Mouse (Mus musculus): Measurements from ENCODE around the gene 3110009E18Rik. TPM values are rescaled to one million over a fixed set of nuclear protein-coding genes. Genes with fewer than 3 reads are reported as not detected.

The 3110009E18Rik gene
- polyA plus RNA-seq, 1 experiment from 2014 or later, result 14.4 TPM

DNA sequence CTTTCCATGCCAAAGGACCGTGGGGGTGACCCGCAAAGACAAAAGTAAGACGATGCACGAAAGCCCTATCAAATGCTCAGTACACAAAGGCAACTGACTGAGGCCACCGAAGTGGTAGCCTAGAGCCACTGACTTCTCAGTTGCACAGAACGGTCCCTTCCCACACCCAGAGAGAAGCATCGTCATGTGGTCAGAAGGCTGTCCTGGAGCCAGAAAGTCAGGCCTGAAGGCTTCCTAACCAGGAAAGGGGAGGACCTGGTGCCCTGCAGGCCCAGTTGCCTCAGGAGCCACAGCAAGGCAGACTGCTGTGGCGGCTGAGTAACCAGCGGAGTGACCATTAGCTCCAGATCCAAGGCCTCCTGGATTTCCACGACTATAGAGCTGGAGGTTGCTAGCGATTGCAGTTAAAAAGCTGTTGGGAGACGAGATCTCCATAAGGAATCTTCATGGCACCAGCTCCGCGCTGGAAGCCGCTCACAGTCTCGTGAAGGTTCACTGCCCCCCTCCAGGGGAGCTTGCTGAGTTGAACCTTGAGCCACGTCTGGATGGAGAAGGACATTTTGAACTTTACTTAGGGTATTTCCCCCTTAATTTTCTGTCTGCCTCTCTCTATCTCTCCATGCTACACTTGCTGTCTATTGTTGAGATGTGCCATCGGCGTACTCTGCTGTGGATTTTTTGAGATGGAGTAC lies 11.1 kb upstream of the 3110009E18Rik start:
- H3K4me1 ChIP-seq, result peaks cover 5% of the 10 kb centered on the region
- no peaks in the 10 kb centered on the region for H3K9me3 ChIP-seq
- H3K9ac ChIP-seq, result no peak overlapping the region
- no peak overlapping the region for H3K4me2 ChIP-seq
- H3K27me3 ChIP-seq, result no peaks in the 10 kb centered on the region
- 84% methylated on average over 19 of the region's 19 CpGs for WGBS
- H3K36me3 ChIP-seq, result peaks cover 19% of the 10 kb centered on the region
- ATAC-seq (ENCODE audit: borderline replicate concordance, extremely low read depth, low FRiP score, low TSS enrichment), result no peak
- no peak overlapping the region for H3K27ac ChIP-seq
- H3K4me3 ChIP-seq, result no peak overlapping the region

DNA sequence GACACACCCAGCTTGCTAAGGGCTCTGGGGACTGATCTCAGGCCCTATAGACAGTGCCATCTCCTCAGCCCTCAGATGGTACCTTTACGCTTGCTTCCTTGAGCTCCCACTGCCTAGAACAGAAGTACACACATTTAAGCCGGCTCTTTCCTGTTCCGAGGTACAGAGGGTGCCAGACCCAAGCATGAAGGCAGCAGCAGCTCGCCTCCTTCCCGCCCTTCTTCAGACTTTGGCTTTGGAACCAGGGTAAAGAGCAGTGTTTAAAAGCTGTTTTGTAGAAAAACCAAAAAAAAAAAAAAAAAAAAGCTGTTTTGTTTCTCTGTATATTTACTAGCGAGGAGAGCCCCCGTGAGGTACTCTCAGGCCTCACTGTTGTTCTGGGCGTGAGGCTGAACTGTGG lies 9.2 kb upstream of the 3110009E18Rik start:
- 86% methylated on average over 8 of the region's 8 CpGs for WGBS
- Histone ChIP-seq H3K4me3 (no peak overlapping the region), H3K9me3 (no peaks in the 10 kb centered on the region)

GRCm38 (mm10) chr1:120112251-120113187 lies 8.5 kb upstream of the 3110009E18Rik start:
- 84% methylated on average over 12 of the region's 12 CpGs for WGBS
- Histone ChIP-seq H3K9ac (no peak overlapping the region), H3K4me2 (no peak overlapping the region), H3K27me3 (no peaks in the 10 kb centered on the region), H3K9me3 (no peaks in the 10 kb centered on the region), H3K36me3 (peaks cover 35% of the 10 kb centered on the region), H3K27ac (no peak overlapping the region), H3K4me1 (no peaks in the 10 kb centered on the region), H3K4me3 (no peak overlapping the region)
- ATAC-seq (ENCODE audit: borderline replicate concordance, extremely low read depth, low FRiP score, low TSS enrichment), result no peak

More for the DNA sequence above, 9.2 kb upstream of the 3110009E18Rik start:
- ATAC-seq (ENCODE audit: borderline replicate concordance, extremely low read depth, low FRiP score, low TSS enrichment), result no peak
- H3K36me3 ChIP-seq, result peaks cover 35% of the 10 kb centered on the region
- H3K4me2 ChIP-seq, result no peak overlapping the region
- H3K9ac ChIP-seq, result no peak overlapping the region
- H3K27ac ChIP-seq, result no peak overlapping the region
- H3K4me1 ChIP-seq, result no peaks in the 10 kb centered on the region
- no peaks in the 10 kb centered on the region for H3K27me3 ChIP-seq

DNA sequence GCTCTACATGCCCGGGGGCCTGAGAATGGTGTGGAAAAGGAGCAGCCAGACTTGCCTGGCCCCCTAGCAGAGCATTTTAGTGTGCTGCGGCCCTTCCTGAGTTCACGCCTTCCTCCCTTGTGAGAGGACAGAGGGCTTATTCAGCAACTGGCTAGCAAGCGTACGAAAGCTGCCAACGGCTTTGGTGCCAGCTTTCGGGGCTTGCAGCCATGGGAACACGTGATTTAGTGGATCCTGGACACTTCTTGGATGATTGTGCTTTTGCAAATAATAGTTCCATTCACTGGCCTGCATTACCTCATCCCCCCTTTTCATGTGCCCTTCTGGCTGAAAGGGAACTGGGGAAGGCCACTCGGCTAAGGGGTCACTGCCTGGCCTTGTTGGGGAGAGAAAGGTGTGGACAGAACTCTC lies 5.3 kb upstream of the 3110009E18Rik start:
- WGBS, result 87% methylated on average over 9 of the region's 9 CpGs
- Histone ChIP-seq H3K9me3 (no peaks in the 10 kb centered on the region), H3K27me3 (no peaks in the 10 kb centered on the region), H3K9ac (no peak overlapping the region), H3K4me2 (no peak overlapping the region), H3K36me3 (peaks cover 40% of the 10 kb centered on the region), H3K4me1 (peaks cover 13% of the 10 kb centered on the region), H3K27ac (no peak overlapping the region), H3K4me3 (no peak overlapping the region)
- no peak for ATAC-seq (ENCODE audit: borderline replicate concordance, extremely low read depth, low FRiP score, low TSS enrichment)

GRCm38 (mm10) chr1:120116106-120116505 lies 4.9 kb upstream of the 3110009E18Rik start:
- H3K4me1 ChIP-seq, result peaks cover 13% of the 10 kb centered on the region
- H3K4me3 ChIP-seq, result no peak overlapping the region
- no peak for ATAC-seq (ENCODE audit: borderline replicate concordance, extremely low read depth, low FRiP score, low TSS enrichment)
- H3K27ac ChIP-seq, result no peak overlapping the region
- no peak overlapping the region for H3K9ac ChIP-seq
- no peak overlapping the region for H3K4me2 ChIP-seq
- WGBS, result 88% methylated on average over 11 of the region's 11 CpGs
- no peaks in the 10 kb centered on the region for H3K27me3 ChIP-seq
- peaks cover 40% of the 10 kb centered on the region for H3K36me3 ChIP-seq
- no peaks in the 10 kb centered on the region for H3K9me3 ChIP-seq

GRCm38 (mm10) chr1:120118854-120119253 lies 2.1 kb upstream of the 3110009E18Rik start:
- Histone ChIP-seq H3K9ac (no peak overlapping the region), H3K9me3 (no peaks in the 10 kb centered on the region), H3K27me3 (no peaks in the 10 kb centered on the region), H3K4me3 (no peak overlapping the region), H3K4me1 (peaks cover 23% of the 10 kb centered on the region), H3K4me2 (no peak overlapping the region), H3K36me3 (peaks cover 31% of the 10 kb centered on the region), H3K27ac (no peak overlapping the region)
- ATAC-seq (ENCODE audit: borderline replicate concordance, extremely low read depth, low FRiP score, low TSS enrichment), result no peak
- 84% methylated on average over 2 of the region's 2 CpGs for WGBS

GRCm38 (mm10) chr1:120119389-120119788 lies 1.6 kb upstream of the 3110009E18Rik start:
- peak overlapping the region; percentile 59; the same call in 1 of the 2 replicates for H3K4me3 ChIP-seq
- H3K36me3 ChIP-seq, result peaks cover 26% of the 10 kb centered on the region
- H3K9ac ChIP-seq, result peak overlapping the region; percentile 59; the same call in 1 of the 2 replicates

DNA sequence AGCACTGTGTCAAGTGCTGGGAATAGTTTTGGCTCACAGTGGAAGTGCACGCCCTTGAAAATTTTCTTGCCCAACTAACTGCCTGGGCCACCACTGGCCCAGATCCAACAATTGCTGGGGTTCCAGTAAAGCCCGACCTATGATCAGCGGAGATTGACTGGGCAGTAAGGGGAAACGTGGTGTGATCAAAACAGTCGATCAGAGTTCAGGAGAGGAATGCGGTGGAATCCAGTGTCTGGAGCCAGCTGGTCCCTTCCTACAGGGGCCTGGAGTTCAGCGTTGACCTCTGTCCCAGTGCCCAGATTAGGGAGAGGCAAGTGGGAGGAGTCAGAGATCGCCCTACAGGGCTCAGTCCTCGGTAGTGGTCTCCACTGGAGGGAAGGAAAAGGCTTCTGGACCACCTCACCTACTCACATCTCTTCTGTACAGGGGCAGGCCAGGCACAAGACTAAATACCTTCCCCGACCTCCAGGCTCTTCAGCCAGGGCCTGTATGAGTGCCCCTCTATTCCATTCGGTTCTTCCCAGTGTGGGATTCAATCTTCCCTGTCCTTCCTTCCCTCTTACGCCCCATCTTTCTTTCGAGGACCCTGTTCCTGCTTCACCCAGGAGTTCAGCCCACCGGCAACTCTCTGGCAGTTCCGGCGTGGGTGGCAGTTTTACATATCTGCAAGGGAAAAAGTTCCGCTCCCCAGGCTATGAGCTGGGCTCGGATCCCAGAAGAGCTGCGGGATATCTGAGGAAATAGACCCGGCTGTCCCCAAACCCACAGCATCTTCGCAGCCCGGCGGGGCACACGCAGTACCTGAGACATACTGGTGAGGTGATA lies 632 bp upstream of the 3110009E18Rik start:
- WGBS, result 2% methylated on average over 24 of the region's 24 CpGs
- Histone ChIP-seq H3K4me3 (peak overlapping the region; percentile 59), H3K9ac (peak overlapping the region; percentile 59), H3K4me2 (peak overlapping the region; percentile 74), H3K9me3 (no peaks in the 10 kb centered on the region), H3K36me3 (peaks cover 16% of the 10 kb centered on the region), H3K4me1 (peaks cover 23% of the 10 kb centered on the region), H3K27ac (peak overlapping the region; percentile 86), H3K27me3 (no peaks in the 10 kb centered on the region)
- ATAC-seq (ENCODE audit: borderline replicate concordance, extremely low read depth, low FRiP score, low TSS enrichment), result peak; percentile 55

More at GRCm38 (mm10) chr1:120119389-120119788, 1.6 kb upstream of the 3110009E18Rik start:
- Histone ChIP-seq H3K4me2 (peak overlapping the region; percentile 74), H3K9me3 (no peaks in the 10 kb centered on the region), H3K4me1 (peaks cover 23% of the 10 kb centered on the region), H3K27ac (no peak overlapping the region), H3K27me3 (no peaks in the 10 kb centered on the region)
- no peak for ATAC-seq (ENCODE audit: borderline replicate concordance, extremely low read depth, low FRiP score, low TSS enrichment)
- WGBS, result 79% methylated on average over 4 of the region's 4 CpGs

- no peak for ATAC-seq (ENCODE audit: borderline replicate concordance, extremely low read depth, low FRiP score, low TSS enrichment)
- H3K27me3 ChIP-seq, result no peaks in the 10 kb centered on the region
- 87% methylated on average over 9 of the region's 9 CpGs for WGBS
These were observed 1.0 kb downstream of the 3110009E18Rik start for GRCm38 (mm10) chr1:120121930-120122530.

GRCm38 (mm10) chr1:120122634-120123383 lies 1.8 kb downstream of the 3110009E18Rik start:
- WGBS, result 88% methylated on average over 8 of the region's 8 CpGs
- Histone ChIP-seq H3K36me3 (peaks cover 5% of the 10 kb centered on the region; the same call in 1 of the 2 replicates), H3K9ac (no peak overlapping the region), H3K9me3 (no peaks in the 10 kb centered on the region), H3K27ac (no peak overlapping the region), H3K27me3 (no peaks in the 10 kb centered on the region), H3K4me2 (no peak overlapping the region), H3K4me3 (no peak overlapping the region), H3K4me1 (peaks cover 23% of the 10 kb centered on the region)
- no peak for ATAC-seq (ENCODE audit: borderline replicate concordance, extremely low read depth, low FRiP score, low TSS enrichment)

More at GRCm38 (mm10) chr1:120121930-120122530, 1.0 kb downstream of the 3110009E18Rik start:
- Histone ChIP-seq H3K27ac (peak overlapping the region; percentile 92), H3K4me3 (peak overlapping the region; percentile 59), H3K9ac (peak overlapping the region; percentile 48), H3K4me2 (peak overlapping the region; percentile 74), H3K36me3 (peaks cover 5% of the 10 kb centered on the region; the same call in 1 of the 2 replicates), H3K9me3 (no peaks in the 10 kb centered on the region), H3K4me1 (peaks cover 23% of the 10 kb centered on the region)

Data from lung, embryonic 15.5 days (tissue).